Mouse (Mus musculus): ENCODE results near the gene Abcg4.

The Abcg4 gene

GRCm38 (mm10) chr9:44240911-44241310 lies 47.5 kb downstream of the Abcg4 start:
- intact Hi-C loops (cut with DNase I) = loop anchor here (10.0 kb wide), 1 partner anchor 94 kb away; the partner anchor contains the start of gene H2afx

- intact Hi-C loops (cut with DNase I) = loop anchor here (10.0 kb wide), 1 partner anchor 94 kb away; the partner anchor contains the start of gene H2afx
These were observed 48.0 kb downstream of the Abcg4 start, which contains the start of gene Ccdc153 for GRCm38 (mm10) chr9:44240399-44240798. TSS of gene Ccdc153 (plus strand) at chr9:44240676.

DNA sequence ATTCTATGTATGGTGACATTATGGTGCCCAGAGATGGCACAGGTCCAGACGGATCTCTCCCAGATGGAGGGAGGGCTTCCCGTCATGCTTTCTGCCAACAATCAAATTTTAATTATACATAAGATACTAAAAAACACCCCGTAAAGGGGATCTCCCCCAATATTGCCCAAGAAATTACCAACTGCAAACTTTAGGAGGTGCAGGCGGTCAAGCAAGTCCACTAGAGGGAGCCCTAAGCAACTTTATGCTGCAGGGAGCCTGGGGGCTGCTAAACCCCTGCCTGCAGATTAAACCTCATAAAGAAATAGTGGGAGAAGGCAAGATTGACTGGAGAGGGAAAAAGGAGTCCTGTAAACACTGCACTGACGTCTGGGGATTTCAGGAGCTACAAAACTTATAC lies 49.0 kb downstream of the Abcg4 start:
- intact Hi-C loops (cut with DNase I) = loop anchor here (10.0 kb wide), 2 partner anchors 55 to 115 kb away; no protein-coding TSS in a partner anchor

GRCm38 (mm10) chr9:44238501-44239190 lies 49.8 kb downstream of the Abcg4 start:
- intact Hi-C loops (cut with DNase I) = loop anchor here (10.0 kb wide), 2 partner anchors 54 to 114 kb away; no protein-coding TSS in a partner anchor

GRCm38 (mm10) chr9:44237128-44237527 lies 51.3 kb downstream of the Abcg4 start:
- intact Hi-C loops (cut with DNase I) = loop anchor here (10.0 kb wide), 2 partner anchors 52 to 112 kb away; no protein-coding TSS in a partner anchor

DNA sequence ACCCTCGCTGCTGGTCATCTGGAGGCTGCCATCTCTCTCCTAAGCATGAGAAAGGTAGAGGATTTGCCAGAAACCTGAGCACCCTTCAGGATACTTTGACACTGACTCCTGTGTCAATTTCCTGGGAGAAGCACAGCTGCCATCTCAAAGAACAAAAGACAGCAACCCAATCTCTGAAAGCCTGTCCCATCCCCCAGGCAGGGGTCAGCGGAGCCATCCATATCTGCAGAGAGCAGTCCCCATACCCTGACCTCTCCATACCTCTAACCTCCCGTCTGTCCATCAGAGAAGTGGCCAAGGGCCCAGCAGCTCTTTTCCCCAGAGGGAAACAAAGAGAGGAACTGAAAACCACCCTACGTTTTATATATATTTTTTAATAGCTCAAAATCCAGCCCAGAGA lies 51.8 kb downstream of the Abcg4 start:
- intact Hi-C loops (cut with DNase I) = loop anchor here (10.0 kb wide), 2 partner anchors 52 to 112 kb away; no protein-coding TSS in a partner anchor

DNA sequence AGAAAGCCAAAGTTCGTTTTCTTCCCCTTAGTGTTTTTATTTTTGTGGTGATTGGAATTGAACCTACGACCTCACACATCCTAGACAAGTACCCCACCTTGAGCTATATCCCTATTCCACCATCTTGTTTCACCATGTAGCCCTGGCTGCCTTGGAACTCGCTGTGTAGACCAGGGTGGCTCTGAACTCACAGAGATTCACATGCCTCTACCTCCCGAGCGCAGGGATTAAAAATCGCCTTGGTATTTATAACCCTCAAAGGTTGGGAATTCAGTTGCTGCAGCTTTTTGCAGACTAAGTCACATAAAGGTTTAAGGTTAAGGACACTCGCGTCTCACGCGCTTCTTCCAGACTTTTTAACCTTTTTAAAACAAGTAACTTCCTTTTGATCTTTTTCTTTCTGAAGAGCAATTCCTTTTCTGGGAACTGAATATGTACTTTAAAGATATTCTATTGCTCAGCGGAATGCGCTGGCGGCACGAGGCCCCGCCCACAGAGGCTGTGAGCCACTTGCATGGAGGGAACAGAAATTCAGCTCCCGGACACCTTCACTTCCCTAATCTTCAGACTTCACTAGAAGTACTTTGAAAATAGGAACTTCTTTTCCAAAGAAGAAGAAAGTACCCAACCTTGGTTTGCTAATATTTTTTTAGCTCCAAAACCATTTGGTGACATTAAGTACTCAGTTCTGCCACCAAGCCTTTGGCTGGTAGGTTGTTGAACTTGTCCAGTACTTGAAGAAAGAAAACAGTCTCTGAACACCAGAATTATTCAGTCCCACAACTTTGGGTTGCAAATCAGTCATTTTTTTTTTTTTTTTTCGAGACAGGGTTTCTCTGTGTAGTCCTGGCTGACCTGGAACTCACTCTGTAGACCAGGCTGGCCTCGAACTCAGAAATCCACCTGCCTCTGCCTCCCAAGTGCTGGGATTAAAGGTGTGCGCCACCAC lies 53.7 kb downstream of the Abcg4 start:
- intact Hi-C loops (cut with DNase I) = loop anchor here (10.0 kb wide), 2 partner anchors 50 to 110 kb away; no protein-coding TSS in a partner anchor

DNA sequence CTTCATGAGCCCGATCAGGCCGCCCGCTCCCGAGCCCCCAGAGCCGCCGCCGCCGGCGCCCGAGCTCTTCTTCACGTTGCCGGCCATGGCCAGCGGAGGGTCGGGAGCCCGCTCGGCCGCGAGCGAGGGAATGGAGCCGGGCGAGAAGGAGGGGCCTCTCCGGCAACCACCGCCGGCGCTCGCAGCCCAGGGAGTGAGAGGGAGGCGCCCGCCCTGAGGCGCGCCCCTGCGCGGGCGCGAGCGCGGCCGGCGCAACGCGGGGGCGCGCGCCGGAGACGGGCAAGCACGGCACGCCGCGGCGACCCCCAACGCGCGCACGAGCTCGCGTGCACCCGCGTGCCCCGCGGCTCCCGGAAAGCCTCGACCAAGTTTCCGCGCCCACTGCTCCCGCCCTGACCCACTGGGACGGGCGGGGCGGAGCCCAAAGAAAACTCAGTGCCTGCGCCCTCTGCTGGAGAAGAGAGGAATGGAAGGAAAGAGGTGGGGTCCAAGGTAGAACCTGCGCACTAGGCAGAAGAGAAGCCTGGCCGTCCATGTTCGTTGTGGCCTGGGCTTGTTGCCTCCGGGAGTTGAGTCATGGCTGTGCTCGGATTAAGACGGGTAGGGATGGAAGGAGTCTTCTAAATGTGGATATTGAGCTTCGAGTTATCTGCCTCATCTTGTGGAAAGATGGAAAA lies 54.5 kb downstream of the Abcg4 start, which contains the start of gene Cbl:
TSS of gene Cbl (minus strand) at position 248 of the 677 bp plus-strand sequence.
- intact Hi-C loops (cut with DNase I) = loop anchor here (10.0 kb wide), 2 partner anchors 49 to 109 kb away; no protein-coding TSS in a partner anchor

- intact Hi-C loops (cut with DNase I) = loop anchor here (10.0 kb wide), 2 partner anchors 48 to 108 kb away; no protein-coding TSS in a partner anchor
These were observed 55.2 kb downstream of the Abcg4 start for GRCm38 (mm10) chr9:44233021-44233801.

- intact Hi-C loops (cut with DNase I) = loop anchor here (10.0 kb wide), 2 partner anchors 47 to 107 kb away; no protein-coding TSS in a partner anchor
These were observed 56.8 kb downstream of the Abcg4 start for GRCm38 (mm10) chr9:44231609-44232008.

- intact Hi-C loops (cut with DNase I) = no loop called here
These were observed 62.4 kb downstream of the Abcg4 start for GRCm38 (mm10) chr9:44225993-44226392.

Small RNAs within 50 kb of the gene (microRNA-seq; reads per million reads assigned to microRNA genes)
- gene Gm44335 = 0 to 0.25 reads per million in 2 experiments

Measured in adrenal gland (tissue).